Mouse (Mus musculus) heart, postnatal 14 days (tissue): Measurements from ENCODE around the gene Hdgfl3. TPM values are rescaled to one million over a fixed set of nuclear protein-coding genes. Genes with fewer than 3 reads are reported as not detected.
"Not testable (repeated sequence)": the region's sequence is repeated elsewhere in the genome, so short reads cannot be mapped to it uniquely, and the experiment has no call there.

Experiments used
- DNase-seq, 2 experiments: peaks; one replicate each; pipeline ENCODE4 v3.0.0; 2021 to 2022
- intact Hi-C: fragments of 180-260 bp; cut with DNase I; formaldehyde crosslinking; loops from one replicate; pipeline ENCODE4 v1.15.1; 2025
- total RNA-seq, 2 experiments: library from RNA; stranded (reverse); gene quantifications; 2 replicates each; pipeline ENCODE4 v1.2.3; 2021

The Hdgfl3 gene
- total RNA-seq, 2 experiments from 2014 or later = 8.3 to 9.5 TPM

DNA sequence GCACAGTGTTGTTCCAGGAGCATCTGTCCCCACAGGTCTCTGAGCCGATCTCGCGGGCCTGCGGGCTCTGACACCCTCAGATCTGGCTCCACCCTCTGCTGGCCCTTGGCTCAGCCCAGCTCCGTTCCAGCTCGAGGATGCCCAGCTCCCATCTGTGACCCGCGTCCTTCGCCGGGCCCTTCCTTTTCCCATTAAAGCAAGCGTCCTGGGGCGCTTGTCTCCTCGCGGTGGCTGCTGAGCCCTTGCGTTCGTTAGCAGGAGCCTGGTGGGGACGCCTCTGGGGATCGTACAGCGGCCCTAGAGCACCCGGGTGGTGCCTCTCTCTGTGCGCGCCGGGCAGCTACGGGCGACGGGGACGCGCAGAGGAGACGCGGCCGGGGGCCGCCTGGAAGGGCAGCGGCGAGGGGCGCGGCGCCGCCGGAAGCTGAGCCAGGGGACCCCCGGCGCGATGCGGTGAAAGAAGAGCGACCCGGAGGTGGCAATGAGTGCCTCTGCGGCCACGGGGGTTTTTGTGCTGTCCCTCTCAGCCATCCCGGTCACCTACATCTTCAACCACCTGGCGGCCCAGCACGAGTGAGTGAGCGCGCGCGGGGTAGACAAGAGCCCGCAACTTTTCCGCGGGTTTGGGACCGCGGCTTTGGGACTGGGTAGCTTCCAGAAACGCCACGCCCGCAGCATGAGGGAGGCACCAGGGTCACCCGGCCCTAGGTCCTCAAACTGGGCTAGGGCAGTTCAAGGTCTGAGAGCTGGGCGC is 75.1 kb downstream of the Hdgfl3 start, which contains the start of gene Tm6sf1:
TSS of gene Tm6sf1 (plus strand) at position 34 of the 754 bp plus-strand sequence.
- intact Hi-C loops = loop anchor here (2.0 kb wide), 1 partner anchor 30 kb away; the partner anchor contains the start of gene Btbd1
- peak; percentile 49 to 59 for DNase-seq

DNA sequence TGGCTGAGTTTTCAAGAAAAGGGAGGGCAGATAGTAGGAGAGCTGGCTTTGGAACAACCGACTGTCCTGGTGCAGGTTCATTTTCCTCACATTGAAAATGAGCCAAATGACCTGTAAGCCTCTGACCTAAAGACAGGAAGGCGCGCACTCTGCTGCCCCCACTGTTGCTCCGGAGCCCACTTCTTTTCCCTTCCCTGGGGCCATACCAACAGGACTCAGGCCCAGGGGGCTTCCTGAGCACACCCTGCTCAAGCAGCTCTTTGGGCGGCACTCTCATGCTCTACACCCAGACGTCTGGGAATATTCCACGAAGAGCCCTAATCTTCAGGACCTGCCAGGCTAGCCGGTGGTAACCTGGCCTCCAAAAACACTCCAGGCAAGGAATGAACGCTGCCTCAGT is 76.0 kb downstream of the Hdgfl3 start:
- no peak for DNase-seq
- intact Hi-C loops = loop anchor here (2.0 kb wide), 1 partner anchor 29 kb away; the partner anchor contains the start of gene Btbd1

DNA sequence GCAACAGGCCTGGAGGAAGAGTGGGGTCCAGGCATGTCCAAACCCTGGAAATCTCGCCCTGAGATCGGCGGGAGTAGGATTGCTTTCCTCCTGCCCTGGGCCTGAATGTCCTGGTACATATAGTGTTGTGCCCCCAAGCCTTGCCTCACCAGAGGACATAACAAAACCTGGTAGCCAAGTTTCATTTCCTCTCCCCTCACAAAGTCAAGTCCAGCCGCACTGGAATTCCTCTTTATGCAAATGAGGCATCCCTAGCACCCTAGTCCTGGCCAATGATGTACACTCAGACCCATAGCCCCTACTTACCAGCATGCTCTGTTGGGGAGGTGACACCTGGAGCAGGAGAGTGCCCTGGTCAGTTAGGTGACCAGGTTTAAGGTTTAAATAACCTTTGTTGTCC is 78.1 kb downstream of the Hdgfl3 start:
- intact Hi-C loops = no loop called here
- no peak for DNase-seq

DNA sequence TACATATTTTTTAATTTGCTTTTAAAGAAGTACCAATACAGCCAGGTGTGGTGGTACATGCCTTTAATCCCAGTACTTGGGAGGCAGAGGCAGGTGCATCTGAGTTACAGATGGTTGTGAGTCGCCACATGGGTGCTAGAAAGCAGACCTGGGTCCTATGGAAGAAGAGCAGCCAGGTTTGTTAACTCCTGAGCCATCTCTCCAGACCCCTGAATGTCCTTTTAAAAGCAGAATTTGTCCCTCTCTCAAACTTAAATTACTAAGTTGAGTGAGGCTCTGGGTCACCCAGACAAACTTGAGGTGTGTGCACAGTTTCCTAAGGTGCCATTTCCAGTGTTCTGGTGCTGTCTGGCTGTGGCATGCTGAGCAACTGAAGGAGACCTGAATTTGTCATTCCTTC is 78.6 kb downstream of the Hdgfl3 start, which contains the start of gene Gm10160:
TSS of gene Gm10160 (minus strand) at position 101 of the 400 bp plus-strand sequence.
- intact Hi-C loops = no loop called here
- no peak for DNase-seq

DNA sequence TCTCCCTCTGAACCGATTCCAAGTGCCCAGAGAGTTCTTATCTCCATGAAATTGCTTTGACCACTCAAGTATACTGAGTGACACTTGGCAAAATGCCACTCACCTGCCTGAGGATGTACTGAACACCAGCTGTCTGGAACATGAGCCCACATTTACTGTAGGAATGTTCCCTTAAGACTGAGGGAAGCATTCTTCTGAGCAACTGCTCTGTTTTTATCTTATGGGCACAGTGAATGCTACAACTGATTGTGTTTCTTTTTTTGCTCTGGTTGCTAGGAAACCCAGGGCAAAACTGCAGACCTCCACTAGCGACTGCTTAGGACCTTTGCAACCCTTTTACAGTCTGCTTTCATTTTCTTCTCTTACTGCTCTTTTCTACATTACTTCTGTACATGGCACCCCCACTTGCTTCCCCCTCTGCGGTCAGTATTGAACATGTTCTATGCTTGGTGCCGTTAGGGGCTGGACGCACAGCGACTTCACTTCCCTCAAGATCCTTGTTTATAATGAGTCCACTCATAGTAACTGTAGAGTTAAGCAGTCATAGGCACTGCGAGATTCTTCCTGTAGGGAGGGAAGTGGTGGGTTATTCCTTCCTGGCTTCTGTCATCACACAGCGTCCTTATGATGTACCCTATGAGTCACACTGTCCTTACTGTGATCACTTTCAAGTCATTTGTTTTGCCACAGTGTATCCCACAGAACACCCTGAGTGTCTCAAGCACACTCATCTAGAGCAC is 79.5 kb downstream of the Hdgfl3 start:
- no peak for DNase-seq
- intact Hi-C loops = no loop called here

DNA sequence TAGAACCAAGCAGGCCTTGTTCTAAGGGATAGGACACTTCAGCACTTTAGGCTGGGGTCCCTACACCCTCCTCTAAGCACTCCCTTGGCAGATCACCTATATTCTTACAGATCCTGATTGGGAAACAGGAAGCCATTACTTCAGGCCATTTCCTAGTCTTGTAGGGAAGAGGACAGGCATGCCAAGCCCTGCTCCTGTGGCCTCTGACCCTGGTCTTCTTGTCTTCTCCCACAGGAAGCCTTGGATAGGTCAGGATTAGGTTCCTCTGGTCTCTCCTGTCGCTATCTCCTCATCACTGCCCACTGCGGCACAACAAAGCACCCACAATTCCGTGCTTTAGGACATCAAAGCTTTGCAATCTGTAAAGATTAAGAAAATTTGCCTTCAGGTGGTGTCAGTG is 82.6 kb downstream of the Hdgfl3 start:
- DNase-seq = no peak
- intact Hi-C loops = no loop called here

DNA sequence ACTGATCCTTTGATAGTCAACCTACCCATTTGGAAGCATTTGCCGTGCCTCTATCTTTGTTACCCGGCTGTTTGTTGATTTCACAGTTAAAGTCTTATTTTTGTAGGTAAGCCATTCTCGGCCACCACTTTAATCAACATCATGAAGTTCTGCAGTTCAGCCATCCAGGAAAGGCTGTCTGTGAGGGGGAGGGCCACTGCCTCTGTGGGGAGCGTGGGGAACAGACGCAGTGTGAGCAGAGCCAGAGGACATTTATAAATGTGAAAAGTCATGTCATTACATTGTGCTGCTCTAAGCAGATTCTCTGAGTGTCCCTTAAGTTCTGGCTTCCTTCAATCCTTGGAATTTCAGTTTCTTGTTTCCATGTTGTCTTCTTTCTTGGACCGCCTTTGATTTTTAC is 84.1 kb downstream of the Hdgfl3 start:
- intact Hi-C loops = no loop called here
- no peak for DNase-seq

DNA sequence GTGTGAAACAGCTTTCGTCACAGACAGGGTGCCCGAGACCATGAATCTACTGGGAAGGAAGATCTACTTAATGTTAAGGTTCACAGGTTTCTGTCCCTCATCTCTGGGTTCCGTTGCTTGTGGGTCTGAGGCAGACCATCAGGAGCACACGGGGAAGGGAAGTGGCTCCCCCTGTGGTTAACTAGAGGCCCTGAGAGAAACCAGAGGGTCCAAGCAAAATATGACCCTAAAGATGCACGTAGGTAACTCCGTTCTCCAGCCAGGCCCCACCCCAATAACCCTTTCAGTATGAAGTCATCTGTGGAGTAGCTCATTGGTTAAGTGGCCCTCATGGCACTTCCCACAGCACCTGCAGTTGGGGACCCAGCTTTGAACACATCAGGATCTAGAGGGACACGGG is 84.6 kb downstream of the Hdgfl3 start:
- intact Hi-C loops = no loop called here
- no peak for DNase-seq

DNA sequence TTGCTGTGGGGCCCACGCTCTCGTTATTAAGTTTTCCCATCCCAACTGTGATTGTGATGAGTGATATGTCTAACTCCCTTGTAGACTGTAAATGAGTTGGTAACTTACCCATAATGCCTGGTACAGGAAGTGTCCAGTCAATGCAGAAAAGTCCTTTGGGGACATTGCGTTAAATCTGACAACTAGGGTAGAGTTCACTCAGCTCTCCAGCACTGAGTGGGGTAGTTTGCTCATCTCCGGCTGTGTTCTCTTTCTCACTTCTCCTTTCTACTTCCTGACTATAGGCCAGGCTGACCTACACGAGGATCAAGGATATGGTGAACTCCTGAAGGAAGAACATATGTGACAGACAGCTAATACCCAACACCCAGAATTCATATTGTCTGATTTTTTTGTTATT is 85.1 kb downstream of the Hdgfl3 start:
- intact Hi-C loops = no loop called here
- DNase-seq = no peak

DNA sequence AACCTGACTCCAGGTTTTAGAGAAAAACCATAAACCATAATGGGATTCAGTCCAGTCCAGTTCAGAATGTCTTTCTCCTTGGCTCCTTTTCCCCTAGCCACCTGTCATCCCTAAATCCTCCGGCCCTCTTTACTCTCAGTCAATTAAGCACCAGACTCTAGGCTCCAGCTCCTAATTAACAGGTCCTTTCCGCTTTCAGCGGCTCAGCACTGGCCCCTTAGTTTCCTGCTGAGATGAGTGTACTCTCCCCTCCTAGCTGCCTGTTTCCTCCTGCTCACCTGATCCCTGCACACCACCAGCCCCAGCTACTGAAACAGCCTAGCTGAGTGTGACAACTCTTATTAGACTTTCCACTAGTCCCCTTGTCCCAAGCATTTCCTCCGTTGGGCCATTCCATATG is 86.5 kb downstream of the Hdgfl3 start:
- intact Hi-C loops = no loop called here
- no peak for DNase-seq

DNA sequence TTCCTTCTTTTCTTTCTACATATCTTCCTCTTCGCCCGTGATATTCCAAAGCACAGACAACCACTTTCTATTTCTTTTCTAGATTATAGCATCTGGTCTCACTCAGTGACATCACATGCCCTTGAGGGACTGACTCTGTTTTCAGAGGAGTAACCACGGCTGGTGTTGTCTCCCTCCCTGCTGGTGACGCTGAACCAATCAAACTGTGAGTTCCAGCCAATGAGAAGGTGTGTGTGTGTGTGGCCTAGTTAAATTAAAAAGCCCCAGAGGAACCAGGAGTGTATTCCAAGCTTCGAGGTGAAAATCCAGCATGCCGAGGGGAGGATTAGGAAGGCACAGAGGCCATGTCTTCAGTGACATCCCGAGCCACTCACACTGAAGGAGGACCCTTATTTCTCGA is 87.3 kb downstream of the Hdgfl3 start:
- intact Hi-C loops = no loop called here
- no peak for DNase-seq

DNA sequence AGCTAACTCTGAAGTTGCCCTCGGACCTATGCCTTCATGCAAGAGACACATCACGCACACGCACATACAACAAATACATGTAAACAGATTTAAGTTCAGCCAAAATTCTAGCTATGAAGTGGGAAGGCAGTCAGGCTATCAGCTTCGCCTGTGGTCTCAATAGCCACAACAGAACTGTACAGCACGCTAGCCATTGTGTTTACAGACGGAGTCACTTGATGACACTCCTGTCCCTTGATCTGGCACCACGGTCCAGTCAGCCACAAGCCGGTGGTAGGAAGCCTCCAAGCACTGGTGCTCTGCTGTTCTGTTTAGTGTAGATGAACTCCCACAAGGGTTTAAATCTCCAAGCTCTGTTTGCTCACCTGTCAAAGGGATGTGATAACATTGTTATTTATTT is 88.3 kb downstream of the Hdgfl3 start:
- intact Hi-C loops = no loop called here
- no peak for DNase-seq

DNA sequence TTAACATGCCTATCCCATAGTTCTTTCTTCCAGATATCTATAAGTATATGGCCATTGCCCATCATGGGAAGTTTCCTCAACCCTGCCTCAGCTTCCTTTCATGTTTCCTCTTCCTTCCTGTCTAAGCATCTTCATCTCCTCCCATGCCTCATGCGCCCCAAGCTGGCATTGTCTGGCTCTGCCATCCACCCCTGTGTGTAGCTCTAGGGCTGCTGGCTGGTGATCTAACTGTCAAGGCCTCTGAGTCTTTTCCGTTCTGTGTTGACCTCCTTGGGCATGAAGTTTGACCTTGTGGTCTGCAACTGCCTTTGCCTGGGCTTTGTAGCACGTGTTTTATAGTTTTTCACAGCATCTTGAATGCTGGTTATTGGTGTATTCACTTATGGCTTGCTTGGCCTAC is 89.0 kb downstream of the Hdgfl3 start:
- no peak for DNase-seq
- intact Hi-C loops = no loop called here

DNA sequence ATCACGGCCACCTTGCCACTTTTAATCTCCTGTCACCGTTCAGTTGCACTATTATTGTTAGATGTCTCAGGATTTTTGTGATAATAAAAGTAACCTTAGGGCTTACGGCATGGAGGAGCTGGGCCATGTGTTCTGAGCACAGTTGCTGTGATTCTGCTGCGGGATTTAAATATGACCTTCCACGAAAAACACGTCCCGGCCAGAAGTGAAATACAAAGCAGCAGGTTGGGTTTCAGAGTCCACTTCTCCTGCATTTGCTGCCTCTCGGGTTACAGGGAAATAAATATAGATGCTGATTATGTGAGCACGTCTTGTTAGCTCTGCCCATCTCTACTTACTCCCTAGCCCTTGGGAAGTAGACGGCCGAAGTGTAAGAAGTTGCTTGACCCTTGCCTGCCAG is 89.5 kb downstream of the Hdgfl3 start:
- intact Hi-C loops = no loop called here
- no peak for DNase-seq

DNA sequence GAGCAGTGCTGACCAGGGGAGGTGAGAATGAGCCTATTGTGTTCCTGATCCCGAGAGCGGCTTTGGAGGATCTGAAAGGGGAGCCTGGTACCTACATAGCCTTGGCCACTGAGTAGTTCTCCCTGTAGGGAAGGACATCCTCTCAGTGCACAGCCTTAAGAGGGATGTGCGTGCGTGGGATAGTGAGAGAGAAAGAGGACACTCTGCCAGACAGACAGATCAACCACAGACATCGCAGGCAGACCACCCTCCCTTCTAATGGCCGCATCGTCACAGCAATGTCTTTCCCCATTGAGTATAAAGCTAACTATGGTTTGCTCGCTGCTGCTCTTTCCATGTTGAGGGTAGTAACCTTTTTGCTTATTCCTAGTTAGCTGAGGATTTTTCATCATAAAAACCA is 90.4 kb downstream of the Hdgfl3 start:
- intact Hi-C loops = no loop called here
- DNase-seq = no peak

DNA sequence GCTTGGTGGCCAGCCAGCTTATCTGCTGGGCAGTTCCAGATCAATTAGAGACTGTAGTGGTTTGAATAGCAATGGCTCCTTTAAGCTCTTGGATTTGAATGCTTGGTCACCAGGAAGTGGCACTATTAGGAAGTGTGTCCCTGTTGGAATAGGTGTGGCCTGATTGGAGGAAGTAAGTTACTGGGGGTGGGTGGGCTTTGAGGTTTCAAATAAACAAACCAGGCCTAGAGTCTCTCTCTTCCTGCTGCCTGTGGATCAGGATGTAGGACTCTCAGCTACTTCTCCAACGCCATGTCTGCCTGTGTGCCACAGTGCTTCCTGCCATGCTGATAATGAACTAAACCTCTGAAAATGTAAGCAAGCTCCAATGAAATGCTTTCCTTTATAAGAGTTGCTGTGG is 91.3 kb downstream of the Hdgfl3 start:
- intact Hi-C loops = no loop called here

DNA sequence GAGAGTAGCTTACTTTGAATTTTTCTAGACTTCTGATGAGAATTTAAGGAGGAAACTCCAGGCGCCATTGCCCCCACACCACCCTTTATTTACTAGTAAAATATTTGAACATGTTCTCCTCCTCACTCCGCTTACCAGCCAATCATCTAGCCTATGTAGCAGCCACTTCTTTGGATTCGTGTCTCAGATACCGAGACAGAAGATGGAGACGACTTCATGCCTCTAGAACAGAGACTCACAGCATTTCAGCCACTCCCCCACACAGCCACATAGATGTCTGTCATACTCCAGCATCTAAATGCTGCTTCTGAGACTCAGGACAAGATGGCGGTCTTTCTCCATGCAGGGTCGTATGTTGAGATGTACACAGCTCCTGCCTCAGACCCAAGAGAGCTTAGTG is 92.1 kb downstream of the Hdgfl3 start:
- intact Hi-C loops = no loop called here
- no peak for DNase-seq

More for the DNA sequence above, 91.3 kb downstream of the Hdgfl3 start:
- no peak for DNase-seq

DNA sequence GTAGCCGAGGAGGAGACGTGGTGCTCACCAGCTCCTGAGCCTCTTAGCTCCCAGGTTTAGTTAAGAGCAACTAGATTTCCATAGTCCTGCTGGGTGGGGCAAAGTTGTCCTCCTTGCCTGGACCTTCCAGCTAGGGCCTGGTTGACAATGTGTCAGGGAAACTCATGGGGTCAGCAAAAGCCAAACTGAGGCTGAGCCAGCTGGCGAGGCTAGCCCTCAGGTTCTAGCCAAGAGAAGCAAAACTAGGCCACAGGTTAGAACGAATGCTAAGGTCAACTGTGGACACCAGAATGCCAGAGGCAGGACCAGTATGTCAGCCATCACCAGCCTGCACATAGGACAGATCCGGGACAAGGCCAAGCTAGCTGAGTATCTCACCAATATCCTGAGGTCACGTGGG is 92.8 kb downstream of the Hdgfl3 start:
- DNase-seq = peak in 1 of 2 experiments; percentile 60

DNA sequence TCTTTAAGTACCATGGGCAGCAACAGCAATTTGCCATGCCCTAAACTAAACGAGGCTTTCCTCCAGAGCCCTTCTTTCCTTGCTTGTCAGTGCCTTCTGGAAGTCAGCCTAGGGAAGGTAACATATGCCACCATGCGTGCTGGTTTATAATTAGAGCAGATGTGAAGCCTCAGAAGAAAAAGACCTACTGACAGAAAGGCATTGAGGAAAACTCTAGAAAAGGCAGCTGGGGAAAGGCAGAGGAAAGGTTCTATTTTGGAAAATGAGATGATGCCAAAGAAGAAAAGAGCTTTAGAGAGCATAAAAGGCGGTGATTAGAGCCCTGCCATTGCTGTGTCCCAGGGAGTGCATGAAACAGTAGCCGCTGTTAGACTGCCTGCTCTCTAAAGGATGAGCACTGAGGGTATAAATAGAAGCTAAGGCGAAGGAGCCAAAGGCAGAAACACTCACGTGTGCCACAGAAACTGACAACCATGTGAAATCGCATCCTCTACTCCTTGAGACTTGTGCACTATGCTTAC is 93.6 kb downstream of the Hdgfl3 start:
- DNase-seq = no peak
- intact Hi-C loops = no loop called here

More for the DNA sequence above, 92.8 kb downstream of the Hdgfl3 start:
- intact Hi-C loops = no loop called here

DNA sequence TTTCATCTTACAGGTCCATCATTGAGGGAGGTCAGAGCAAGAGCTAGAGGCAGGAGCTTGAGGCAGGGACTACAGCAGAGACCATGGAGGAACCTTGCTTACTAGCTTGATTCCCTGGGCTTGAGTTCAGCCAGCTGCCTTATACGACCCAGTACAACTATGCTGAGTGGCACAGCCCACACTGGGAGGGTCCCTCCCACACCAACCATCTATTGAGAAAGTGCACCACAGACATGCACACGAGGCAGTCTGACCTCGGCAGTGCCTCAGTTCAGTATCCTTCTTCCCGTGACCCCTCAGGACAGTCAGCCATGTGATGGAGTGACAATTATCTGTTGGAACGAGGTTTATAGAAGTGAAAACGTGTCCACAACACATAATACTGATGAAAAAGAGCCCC is 94.5 kb downstream of the Hdgfl3 start:
- DNase-seq = no peak
- intact Hi-C loops = no loop called here

DNA sequence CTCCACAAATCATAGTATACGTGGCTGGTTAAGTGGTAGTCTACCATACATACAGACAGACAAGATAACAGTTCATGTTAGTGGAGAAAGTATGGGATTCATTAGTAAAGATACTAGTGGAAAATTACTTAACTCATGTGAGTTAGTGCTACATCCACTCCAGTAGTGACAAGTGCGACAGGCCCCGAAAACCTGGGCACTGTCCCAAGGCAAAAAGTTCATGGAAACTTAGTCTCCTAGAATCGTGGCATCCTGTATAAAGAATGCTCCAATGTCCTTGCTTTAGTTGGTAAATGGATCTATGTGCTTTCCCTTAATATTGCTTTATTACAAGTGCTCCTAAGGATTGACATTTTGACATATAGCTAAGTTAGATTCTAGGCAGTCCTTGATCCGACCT is 96.5 kb downstream of the Hdgfl3 start:
- DNase-seq, intact Hi-C loops: not testable (repeated sequence)

DNA sequence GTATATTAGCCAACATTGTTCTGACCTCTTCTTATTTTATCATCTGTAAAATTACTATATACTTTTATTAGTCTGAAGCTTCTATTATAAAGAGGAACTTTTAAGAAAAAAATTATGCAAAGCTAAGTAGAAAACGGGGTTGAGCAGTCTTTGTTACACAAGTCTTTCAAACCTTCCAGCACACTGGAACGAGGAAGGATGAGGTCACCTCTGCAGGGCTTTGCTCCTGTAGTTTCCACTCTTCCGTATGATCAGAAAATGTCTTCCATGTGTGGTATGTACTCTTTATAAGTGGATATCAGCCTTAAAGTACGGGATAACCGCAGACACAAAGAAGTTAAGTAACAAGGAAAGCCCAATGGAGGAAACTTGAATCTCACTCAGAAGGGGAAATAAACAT is 98.8 kb downstream of the Hdgfl3 start:
- DNase-seq = no peak
- intact Hi-C loops = no loop called here
